Mouse (Mus musculus): ENCODE measurements at regions not wholly inside any gene's neighbourhood (a gene's known extent, or its start where the extent isn't known, plus 50 kb on each side); places are given as distances from the start of the nearest gene placed in this dataset.

DNA sequence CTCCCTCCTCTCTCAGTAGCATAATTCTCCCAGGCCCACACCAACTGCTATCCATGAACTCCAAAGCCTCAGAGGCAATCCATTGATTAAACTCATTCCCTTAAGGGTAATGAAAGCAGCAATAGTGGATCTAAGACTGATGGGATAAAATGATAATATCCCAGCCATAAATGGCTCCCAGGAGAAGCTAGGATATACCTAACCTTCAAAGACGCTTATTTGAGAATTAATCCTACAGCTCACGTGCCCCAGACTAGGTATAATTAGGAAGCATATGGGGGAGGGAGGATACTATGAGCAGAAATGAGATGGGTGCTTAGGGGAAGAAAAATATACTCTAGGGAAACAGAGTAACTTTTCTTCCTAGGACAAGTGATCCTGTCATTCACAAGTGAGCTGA is 52.8 kb upstream of the Rnf32 start:
- no peak for DNase-seq (ENCODE audit: low read depth, low spot score)

DNA sequence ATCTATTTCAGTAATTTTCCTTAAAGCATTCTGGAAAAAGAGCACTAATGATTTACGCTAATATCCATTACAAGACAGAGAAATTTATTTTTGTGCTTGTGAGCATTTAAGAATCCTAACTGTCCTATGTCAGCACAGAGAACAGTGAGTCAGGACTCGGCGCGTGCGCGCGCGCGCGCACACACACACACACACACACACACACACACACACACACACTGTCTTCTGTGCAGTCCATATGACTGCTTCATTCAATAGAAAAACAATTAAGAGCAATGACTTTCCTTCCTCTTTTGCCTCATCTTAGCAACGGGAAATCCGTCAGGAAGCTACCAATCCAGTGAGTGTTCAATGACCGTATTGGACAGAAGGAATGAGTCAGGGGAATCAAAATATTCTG is 53.3 kb upstream of the Rnf32 start:
- DNase-seq (ENCODE audit: low read depth, low spot score), result no peak

DNA sequence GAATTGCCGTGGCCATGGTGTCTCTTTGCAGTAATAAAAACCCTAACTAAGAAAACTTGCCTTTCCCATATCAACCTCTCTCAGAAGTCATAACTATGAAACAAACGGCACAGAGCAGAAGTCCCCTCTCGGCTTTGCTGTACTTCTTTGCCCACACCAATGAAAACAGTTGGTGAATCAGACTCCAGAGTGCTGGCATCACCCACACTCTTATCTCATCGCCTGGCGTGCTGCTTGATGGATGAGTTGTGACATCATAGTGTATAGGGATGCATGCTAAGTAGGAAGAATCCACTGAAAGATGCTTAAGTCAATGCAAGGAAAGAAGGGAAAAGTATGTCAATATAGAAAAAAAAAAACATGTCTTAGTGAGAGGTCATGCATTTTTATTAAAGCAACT is 58.3 kb upstream of the Rnf32 start:
- DNase-seq (ENCODE audit: low read depth, low spot score), result no peak

DNA sequence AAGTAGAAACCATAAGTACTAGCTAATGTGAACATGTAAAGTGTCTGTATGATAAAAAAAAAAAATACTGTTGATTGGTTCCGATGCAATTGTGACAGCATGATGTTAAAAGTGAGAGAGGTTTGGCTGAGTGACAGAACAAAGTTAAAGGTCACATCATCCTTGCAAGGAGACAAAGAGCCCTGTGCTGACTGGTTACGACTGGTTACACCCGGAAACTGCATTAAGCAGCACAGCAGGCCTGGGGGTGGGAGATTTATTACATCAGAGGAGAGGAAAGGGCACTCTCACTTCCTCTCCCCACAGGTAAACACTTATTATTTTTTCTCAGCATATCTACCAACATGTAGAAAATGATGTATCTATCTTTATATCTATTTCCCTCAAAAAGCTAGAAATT is 63.5 kb upstream of the Rnf32 start:
- no peak for DNase-seq (ENCODE audit: low read depth, low spot score)

DNA sequence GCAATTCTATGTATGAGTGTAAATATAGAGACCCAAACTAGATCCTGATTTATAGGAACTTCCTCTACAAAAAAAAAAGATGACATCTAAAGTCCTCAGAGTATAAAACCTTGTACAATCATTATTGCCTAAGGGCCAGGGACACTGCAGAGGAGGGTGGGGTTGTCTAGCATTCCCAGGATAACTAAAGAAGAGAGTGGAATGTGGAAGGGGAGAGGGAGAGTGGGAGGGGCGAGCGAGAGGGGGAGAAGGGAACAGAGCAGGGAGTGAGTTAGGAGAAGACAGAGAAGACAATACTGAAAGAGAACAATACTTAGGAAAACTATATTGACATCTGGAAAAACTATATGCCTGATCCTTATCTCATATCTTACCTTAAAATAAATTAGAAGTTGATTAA is 64.0 kb upstream of the Rnf32 start:
- no peak for DNase-seq (ENCODE audit: low read depth, low spot score)

DNA sequence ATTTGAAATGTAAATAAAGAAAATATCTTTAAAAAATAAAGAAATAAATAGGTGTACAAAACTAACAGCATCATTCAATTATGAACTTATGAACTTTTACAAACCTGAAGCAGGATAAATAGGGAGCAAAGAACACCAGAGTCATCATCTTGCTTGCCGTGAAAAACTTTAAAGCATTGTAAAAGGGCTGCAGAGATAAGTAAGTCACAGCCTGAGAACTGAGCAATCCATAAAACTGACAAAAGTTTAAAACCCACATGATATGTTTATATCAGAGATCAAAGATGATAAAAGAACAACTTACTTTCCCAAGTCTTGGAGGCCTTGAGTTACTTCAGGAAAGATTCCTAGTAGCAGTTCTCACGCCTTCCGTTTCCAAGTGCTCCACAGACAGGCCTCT is 66.1 kb upstream of the Rnf32 start:
- DNase-seq (ENCODE audit: low read depth, low spot score), result no peak

DNA sequence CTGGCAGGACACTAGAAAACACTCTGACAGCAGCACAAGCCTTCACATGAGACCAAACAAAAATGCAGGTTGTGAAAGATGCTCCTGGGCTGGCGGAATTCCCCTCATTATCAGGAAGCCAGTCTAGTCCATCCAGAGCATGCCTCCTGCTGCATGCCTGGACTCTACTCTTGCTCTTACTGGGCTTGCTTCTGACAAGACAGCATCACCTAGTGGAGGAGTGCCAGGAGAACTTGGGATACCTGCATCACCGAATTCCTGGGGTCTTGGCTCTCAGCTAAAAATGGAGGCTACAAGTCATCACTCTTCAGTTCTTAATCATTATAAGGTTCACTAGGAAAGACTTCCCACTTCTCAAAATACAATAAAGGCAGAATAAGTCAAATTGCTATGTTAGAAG is 78.8 kb upstream of the Rnf32 start:
- no peak for DNase-seq (ENCODE audit: low read depth, low spot score)

DNA sequence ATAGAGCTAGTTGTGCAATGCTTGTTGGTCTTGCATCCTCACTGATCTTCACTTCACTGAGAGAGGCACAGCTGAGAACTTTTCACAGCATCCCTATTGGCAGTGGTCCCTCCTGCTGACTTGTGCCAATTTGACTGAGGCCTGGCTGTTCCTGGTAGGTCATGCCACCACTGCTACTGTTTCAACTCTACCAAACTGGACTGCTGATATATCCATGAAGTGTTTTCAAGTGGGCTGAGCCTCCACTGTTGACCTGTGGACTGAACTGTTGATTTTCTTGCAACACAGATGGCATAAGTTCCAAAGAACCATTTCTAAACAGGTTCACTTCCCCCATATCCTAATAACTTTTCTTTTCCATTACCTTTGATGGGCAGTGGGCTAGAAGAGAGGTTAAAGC is 83.3 kb upstream of the Rnf32 start:
- no peak for DNase-seq (ENCODE audit: low read depth, low spot score)

DNA sequence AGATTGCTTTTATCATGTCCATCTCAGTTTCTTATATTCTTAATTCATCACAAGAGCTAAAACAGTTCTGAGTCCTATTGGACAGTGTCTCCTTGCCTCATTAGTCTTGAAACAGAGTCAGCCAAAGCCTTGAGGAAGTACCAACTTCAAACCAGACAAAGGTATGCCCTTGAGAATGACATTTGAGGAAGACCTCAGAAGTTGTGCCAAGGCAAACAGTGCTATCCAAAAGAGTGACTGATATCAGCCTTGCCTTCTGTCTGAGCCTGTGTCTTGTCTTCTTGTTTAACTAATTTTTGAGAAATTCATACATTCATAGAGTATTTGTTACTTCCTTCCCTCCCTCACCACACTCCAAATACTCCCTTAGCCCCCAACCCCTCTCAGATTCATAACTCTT is 88.5 kb upstream of the Rnf32 start:
- DNase-seq (ENCODE audit: low read depth, low spot score), result no peak

DNA sequence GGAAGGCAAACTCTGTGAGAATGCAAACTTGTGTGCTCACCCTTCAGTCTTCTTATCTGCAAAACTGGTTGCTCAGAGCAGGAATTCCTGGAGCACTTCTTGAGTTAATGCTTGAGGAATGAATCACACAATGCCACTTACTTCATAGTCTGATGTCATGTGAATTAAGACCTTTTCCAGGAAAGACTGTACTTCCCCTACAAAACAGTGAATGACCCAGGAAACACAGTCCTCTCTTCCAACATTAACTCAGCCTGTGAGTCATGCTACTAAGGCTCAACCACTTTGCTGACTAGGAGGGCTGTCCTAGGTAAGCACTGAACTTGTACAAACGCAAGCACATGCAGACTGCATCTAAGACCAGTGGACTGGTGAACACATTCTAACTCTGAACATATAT is 112.5 kb upstream of the Rnf32 start:
- DNase-seq (ENCODE audit: low read depth, low spot score), result no peak

DNA sequence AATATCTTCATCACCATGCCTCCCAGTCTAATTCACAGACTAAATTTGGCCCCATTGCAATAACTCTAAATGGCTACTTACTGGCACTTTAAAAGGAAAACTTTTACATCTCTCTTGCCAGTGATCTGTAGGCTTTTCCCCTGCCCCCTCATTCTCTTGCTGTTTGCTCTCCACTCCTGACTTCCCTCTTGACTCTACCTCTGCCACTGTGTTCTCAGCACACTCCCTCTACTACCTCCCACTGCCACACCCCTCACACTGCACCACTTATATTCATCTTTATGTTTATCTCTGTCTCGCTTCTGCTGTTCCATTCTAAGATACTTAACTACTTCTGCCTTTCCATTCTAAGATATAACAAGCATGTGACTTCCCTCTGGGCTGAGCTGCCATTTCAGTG is 141.4 kb upstream of the Rnf32 start:
- DNase-seq (ENCODE audit: low read depth, low spot score), result no peak

DNA sequence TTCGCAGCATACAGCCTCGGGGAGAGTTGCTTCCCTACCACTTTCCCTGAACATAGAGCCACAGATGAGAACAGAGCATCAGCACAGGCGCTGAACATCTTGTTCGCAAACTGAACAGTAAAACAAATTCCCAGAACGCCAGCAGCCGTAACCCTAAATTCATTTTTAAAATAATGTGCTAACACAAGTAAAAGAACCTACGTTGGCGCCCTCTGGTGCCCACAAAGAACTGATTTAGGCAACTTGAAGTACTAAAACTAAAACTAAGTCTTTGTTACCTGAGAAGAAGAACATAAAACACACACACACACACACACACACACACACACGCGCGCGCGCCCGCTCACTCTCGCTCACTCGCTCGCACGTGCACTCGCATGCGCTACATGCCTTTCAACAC is 159.2 kb upstream of the Rnf32 start:
- no peak for DNase-seq (ENCODE audit: low read depth, low spot score)

DNA sequence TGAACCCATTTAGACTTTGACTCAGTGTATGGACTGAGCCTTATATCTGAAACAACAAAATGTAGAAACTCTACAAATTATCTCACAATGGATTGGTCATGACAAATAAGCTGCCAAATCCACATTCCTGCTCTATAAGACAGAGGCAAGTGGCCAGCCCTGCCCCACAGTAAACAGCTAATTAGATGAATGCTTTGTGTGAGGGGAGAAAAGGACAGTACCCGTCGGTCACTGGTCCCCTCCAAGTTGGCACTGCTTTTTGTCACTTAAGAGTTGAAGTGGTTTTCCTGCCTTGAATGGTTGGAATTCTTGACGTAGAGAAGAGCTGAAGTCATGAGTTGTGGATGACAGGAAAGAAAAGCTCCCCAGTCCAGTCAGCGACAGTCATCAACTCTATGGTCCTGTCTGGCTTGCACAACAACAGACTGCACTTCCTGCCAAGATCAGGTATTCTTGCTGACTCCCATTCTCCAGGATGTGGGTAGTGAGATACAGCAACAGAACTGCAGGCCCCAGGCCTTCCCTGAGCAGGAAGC is 162.3 kb upstream of the Rnf32 start:
- DNase-seq (ENCODE audit: low read depth, low spot score), result no peak

DNA sequence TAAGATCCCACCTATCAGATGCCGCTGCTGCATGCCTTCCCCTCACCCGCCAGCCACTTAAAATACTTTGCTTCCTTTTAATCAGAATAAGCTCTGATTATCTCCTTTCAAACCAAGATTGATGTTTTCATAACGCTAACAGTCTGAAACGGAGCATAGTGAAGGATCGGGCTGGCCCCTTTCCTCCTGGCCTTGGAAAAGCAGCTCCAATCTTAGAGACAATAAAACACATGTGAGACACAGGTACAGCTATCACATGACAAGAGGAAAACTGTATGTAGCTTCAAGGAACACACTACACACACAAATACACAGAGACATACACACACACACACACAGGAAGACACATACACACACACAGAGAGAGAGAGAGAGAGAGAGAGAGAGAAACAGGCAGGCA is 165.3 kb upstream of the Rnf32 start:
- DNase-seq (ENCODE audit: low read depth, low spot score), result no peak

DNA sequence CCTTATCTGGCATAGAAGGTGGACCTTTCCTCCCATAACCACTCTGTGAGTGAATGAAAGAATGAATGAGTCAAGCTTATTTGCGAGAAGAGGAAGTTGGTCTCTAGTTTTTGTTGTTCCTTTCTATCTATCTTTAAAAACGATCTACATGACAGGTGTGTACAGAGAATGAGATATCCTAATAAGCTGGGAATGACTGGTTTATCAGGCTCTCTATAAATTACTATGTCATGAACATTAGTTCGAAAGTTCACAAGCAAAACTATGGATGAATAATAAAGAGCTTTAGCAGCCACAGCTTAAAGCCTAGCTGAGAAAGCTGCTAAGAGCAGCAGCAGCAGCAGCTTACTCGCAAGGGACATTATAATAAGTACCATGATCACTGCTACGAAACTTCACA is 165.8 kb upstream of the Rnf32 start:
- DNase-seq (ENCODE audit: low read depth, low spot score), result no peak

DNA sequence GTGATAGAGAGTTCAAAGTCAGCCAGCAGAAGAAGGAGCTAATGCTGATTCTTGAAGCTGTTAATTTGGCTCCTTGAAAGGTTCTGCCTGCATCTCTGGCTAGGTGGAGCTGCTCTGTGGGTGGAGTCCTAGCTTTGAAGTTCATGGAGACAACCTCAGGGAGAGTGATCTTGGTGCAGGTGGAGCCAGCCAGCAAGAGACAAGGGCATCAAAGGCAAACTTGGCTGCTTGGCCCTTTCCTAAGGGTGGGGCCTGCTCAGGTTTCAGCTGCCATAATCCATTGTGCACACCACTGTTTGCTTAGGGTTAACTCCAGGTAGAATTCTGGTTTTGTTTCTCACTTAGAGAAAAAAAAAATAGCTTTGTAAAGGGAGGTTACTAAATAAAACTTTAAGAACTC is 170.7 kb upstream of the Rnf32 start:
- peak; percentile 11 for DNase-seq (ENCODE audit: low read depth, low spot score)

DNA sequence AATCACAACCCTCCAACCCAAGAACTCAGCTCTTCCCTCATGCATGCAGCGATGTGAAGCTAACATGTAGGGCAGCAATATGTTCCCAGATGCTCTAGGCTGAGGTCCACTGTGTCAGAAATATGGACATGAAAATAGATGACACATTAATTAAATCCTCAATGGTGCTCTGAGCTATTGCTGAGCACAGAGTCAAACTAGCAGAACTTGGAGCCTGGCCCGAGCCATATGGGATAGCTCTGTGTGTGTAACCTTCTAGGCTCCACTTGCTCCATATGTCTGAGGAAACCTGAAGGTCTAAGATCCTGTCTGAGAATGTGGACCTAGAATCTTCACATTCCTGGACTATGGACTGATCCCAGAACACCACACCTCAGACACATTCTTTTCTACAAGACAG is 203.0 kb upstream of the Rnf32 start:
- DNase-seq (ENCODE audit: low read depth, low spot score), result no peak

DNA sequence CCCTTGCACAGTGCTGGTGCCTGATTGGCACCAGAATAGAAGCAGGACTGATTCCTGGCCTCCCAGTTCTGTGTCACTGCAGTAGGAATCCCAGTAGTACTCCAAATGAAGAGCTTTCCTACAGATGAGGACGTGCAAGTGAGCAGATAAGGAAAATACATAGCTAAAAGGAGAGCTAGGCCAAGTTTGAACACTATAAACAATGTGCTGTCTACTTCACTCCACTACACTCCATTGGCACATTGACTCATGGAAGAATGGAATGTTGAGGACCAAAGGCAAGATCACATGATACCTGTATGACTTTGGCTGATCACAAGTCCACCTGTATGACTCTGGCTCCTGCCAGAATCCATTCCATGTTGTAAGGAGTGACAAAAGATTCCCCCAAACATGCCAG is 215.9 kb upstream of the Rnf32 start:
- no peak for DNase-seq (ENCODE audit: low read depth, low spot score)

DNA sequence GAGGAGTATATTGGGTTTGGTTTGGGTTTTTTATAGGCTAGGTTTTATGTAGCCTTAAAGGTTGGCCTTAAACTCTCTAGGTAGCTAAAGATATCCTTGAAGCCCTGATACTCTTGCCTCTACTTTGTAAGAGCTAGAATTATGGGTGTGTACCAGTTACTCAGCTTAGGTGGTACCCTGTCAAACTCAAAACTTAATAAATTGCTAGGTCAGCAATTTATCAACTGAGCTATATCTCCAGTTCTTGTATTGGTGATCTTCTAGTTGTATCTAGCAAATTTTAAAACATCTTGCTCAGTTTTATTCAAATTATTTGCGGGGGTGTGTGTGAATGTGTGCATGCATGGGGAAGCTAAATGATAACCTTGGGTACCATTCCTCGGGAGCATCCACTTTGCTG is 225.4 kb upstream of the Rnf32 start:
- no peak for DNase-seq (ENCODE audit: low read depth, low spot score)

DNA sequence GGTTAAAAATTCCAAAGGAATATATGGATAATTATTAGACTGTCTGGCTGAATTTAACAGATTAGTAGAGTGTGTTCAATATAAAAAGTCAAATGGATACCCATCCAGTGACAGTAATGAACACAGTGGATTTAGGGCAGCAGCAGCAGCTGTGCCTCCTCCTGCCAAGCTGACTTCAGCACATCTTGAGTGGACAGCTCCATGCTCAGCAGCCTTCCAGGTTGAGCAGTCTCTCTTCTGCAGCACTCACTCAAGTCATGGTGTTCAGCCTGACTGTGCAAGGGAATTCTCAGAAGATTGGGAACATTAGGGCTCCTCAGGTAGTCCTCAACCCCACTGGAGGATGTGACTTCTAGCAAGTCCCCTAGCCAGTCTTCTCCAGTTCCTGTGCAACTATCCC is 240.8 kb upstream of the Rnf32 start:
- no peak for DNase-seq (ENCODE audit: low read depth, low spot score)

DNA sequence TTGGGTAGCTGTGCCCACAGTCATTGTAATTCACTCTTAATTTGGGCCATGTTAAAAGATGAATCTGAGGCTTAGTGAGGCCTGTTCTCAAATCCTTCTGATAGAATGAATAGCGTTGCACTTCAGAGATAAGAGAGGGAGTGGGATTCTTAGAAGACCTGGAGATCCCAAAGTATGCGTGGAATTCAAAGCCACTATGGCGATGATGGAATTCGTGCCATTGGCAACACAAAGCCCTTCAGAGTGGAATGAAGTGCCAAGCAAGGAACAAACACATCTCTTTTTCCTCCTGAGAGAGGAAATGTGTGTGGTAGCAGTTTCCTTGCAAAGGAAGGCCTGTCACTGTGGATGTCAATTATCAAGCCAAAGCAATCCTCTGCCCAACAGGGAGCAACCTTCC is 248.3 kb upstream of the Rnf32 start:
- DNase-seq (ENCODE audit: low read depth, low spot score), result no peak

DNA sequence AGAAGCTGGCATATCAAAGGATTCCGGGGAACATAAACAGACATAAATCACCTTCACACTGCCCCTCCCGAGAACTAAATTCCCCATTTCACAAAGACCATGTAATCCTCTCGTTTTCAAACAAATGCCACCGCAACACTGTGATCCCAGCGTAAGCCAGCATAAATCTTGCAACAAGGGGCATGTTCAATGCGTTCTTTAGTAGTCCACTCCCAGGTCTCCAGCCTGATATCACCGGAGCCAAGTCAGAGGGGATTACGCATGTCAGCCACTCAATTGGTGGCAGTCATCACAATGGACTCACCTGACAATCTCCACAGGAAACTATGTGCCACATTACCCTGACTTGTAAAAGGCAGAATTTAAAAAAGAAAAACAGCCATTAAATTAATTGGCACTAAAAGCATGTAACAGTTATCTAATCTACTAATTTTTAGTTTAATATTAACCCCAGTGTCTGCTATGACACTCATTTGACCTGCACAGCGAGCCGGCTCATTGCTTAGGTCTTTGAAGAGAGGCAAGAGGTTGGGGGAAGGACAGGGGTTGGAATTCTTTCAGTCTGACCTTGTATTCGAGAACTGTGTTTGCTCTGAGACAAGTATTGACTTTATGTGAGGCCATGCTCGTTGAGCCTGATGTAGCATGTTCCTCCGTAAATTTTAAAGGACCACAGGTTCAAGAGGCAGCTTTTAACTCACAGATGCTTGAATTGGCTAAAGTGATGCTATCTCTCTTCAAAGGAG is 252.0 kb upstream of the Rnf32 start:
- DNase-seq (ENCODE audit: low read depth, low spot score), result no peak

DNA sequence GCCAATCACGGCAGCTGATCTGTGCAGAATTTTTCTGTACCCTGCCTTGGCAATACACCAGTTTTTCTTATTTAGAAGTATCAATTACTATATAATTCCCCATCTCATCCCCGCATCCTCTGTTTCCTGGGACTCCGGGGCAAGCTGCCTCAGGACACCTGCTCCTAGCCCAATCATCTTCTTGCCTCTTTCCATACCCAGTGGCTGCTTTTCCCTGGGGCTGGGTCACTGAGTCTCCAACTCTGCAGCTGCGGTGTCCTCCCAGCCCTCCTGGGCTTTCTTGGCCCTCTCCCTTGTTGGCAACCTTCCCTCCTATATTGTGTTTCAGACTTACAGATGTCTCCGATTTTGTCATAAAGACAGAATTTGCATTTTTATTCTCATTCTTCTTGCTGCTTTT is 254.8 kb upstream of the Rnf32 start:
- no peak for DNase-seq (ENCODE audit: low read depth, low spot score)

All from WW6 (cell line).